ENCODE assay signal across 20 mouse cellular contexts in genomic region chr13:6862186-6862585, GRCm38 (mm10).
DNase-seq lines count a peak whose midpoint lies in the region; ATAC-seq and TF ChIP-seq lines count a peak whose summit lies in the region.
"Had no signal": no experiment of that assay in that cellular context is flagged by ENCODE, and none has a peak within 500 bp of the region (broad histone marks: within the 10 kb centered on the region; RNA-seq: fewer than 3 reads in every experiment).

No protein-coding gene starts in this region.

- no peak for ATAC-seq in forebrain, embryonic 14.5 days
- no peak for ATAC-seq in midbrain, embryonic 14.5 days (ENCODE audit: low FRiP score, low TSS enrichment)
- no peak for ATAC-seq in midbrain, embryonic 13.5 days
- ATAC-seq: activated CD4-positive, CD25-positive, alpha-beta regulatory T cell, adult 4 months; forebrain, postnatal 0 days; hindbrain, embryonic 16.5 days; Patski had no signal

- no peaks in the 10 kb centered on the region for H3K4me1 ChIP-seq in forebrain, embryonic 14.5 days (ENCODE audit: control insufficient read depth, insufficient read depth, low read length)
- H3K4me1 ChIP-seq in forebrain, embryonic 10.5 days: no peaks in the 10 kb centered on the region
- H3K4me1 ChIP-seq in midbrain, embryonic 14.5 days (ENCODE audit: control insufficient read depth, insufficient read depth, low read length): no peaks in the 10 kb centered on the region
- no peaks in the 10 kb centered on the region for H3K4me1 ChIP-seq in midbrain, embryonic 13.5 days (replicated peaks)
- H3K4me1 ChIP-seq: embryonic facial prominence, embryonic 12.5 days; forebrain, embryonic 12.5 days; heart, embryonic 13.5 days had no signal

- no peak overlapping the region for H3K4me2 ChIP-seq in forebrain, embryonic 14.5 days (ENCODE audit: low read length)
- no peak overlapping the region for H3K4me2 ChIP-seq in midbrain, embryonic 14.5 days (ENCODE audit: low read length)
- H3K4me2 ChIP-seq in midbrain, embryonic 13.5 days (replicated peaks): no peak overlapping the region
- H3K4me2 ChIP-seq: embryonic facial prominence, embryonic 12.5 days; forebrain, embryonic 12.5 days; heart, embryonic 13.5 days had no signal

- H3K9ac ChIP-seq in forebrain, embryonic 14.5 days (ENCODE audit: low read length): no peak overlapping the region
- no peak overlapping the region for H3K9ac ChIP-seq in midbrain, embryonic 14.5 days (replicated peaks; ENCODE audit: low read length)
- no peak overlapping the region for H3K9ac ChIP-seq in midbrain, embryonic 13.5 days (replicated peaks)
- H3K9ac ChIP-seq: embryonic facial prominence, embryonic 12.5 days; forebrain, embryonic 12.5 days; forebrain, postnatal 0 days; heart, embryonic 13.5 days had no signal

- no peak overlapping the region for H3K27ac ChIP-seq in forebrain, embryonic 14.5 days (ENCODE audit: low read depth, low read length)
- no peak overlapping the region for H3K27ac ChIP-seq in forebrain, embryonic 10.5 days
- no peak overlapping the region for H3K27ac ChIP-seq in left cerebral cortex, adult 2 months
- H3K27ac ChIP-seq in midbrain, embryonic 14.5 days (replicated peaks; ENCODE audit: low read depth, low read length): no peak overlapping the region
- no peak overlapping the region for H3K27ac ChIP-seq in midbrain, embryonic 13.5 days
- H3K27ac ChIP-seq: embryonic facial prominence, embryonic 12.5 days; forebrain, embryonic 12.5 days; heart, embryonic 13.5 days had no signal

- no peaks in the 10 kb centered on the region for H3K27me3 ChIP-seq in forebrain, embryonic 14.5 days (replicated peaks; ENCODE audit: control insufficient read depth, insufficient read depth, low read length)
- H3K27me3 ChIP-seq in forebrain, embryonic 10.5 days (ENCODE audit: poor library complexity, severe bottlenecking): no peaks in the 10 kb centered on the region
- no peaks in the 10 kb centered on the region for H3K27me3 ChIP-seq in midbrain, embryonic 14.5 days (ENCODE audit: control insufficient read depth, insufficient read depth, low read length)
- no peaks in the 10 kb centered on the region for H3K27me3 ChIP-seq in midbrain, embryonic 13.5 days
- H3K27me3 ChIP-seq: embryonic facial prominence, embryonic 12.5 days; forebrain, embryonic 12.5 days; heart, embryonic 13.5 days had no signal

- TF ChIP-seq POLR2A in brain, embryonic 14.5 days (IDR thresholded peaks at IDR 0.05; ENCODE audit: borderline replicate concordance, extremely low read depth, insufficient read depth, insufficient read length, poor library complexity, severe bottlenecking): no peak

- no peak overlapping the region for H3K4me3 ChIP-seq in forebrain, embryonic 14.5 days (ENCODE audit: low read depth, low read length)
- H3K4me3 ChIP-seq in forebrain, embryonic 10.5 days: no peak overlapping the region
- H3K4me3 ChIP-seq in left cerebral cortex, adult 2 months: no peak overlapping the region
- H3K4me3 ChIP-seq in midbrain, embryonic 14.5 days (replicated peaks; ENCODE audit: low read depth, low read length): no peak overlapping the region
- no peak overlapping the region for H3K4me3 ChIP-seq in midbrain, embryonic 13.5 days (replicated peaks)
- H3K4me3 ChIP-seq: embryonic facial prominence, embryonic 12.5 days; forebrain, embryonic 12.5 days; heart, embryonic 13.5 days had no signal

- TF ChIP-seq CTCF in left cerebral cortex, adult 2 months (IDR thresholded peaks at IDR 0.05): no peak
- TF ChIP-seq CTCF in brain, embryonic 14.5 days (IDR thresholded peaks at IDR 0.05; ENCODE audit: borderline replicate concordance, extremely low read depth, insufficient read depth, insufficient read length): no peak

- WGBS in forebrain, embryonic 14.5 days: 60% methylated on average over 1 of the region's 1 CpGs
- WGBS in forebrain, embryonic 10.5 days: 79% methylated on average over 1 of the region's 1 CpGs
- 84% methylated on average over 1 of the region's 1 CpGs for WGBS in midbrain, embryonic 14.5 days
- 88% methylated on average over 1 of the region's 1 CpGs for WGBS in midbrain, embryonic 13.5 days

- H3K36me3 ChIP-seq in forebrain, embryonic 14.5 days (ENCODE audit: control insufficient read depth, insufficient read depth, low read length): no peaks in the 10 kb centered on the region
- no peaks in the 10 kb centered on the region for H3K36me3 ChIP-seq in forebrain, embryonic 10.5 days (replicated peaks)
- no peaks in the 10 kb centered on the region for H3K36me3 ChIP-seq in midbrain, embryonic 14.5 days (ENCODE audit: control insufficient read depth, insufficient read depth, low read length)
- no peaks in the 10 kb centered on the region for H3K36me3 ChIP-seq in midbrain, embryonic 13.5 days
- H3K36me3 ChIP-seq: embryonic facial prominence, embryonic 12.5 days; forebrain, embryonic 12.5 days; heart, embryonic 13.5 days had no signal

- DNase-seq in forebrain, embryonic 14.5 days (ENCODE audit: low spot score): peak; percentile 24
- DNase-seq in forebrain, embryonic 10.5 days (ENCODE audit: extremely low spot score, low spot score): no peak
- DNase-seq in left cerebral cortex, postnatal 4 days: peak; percentile 3
- no peak for DNase-seq in left cerebral cortex, adult 2 months (ENCODE audit: extremely low spot score in 1 of 2, low spot score in 2 of 2)
- peak; percentile 59 for DNase-seq in midbrain, embryonic 14.5 days
- peak; percentile 49 for DNase-seq in brain, embryonic 14.5 days (ENCODE audit: low read depth)
- DNase-seq: adrenal gland, postnatal 14 days; cerebellum, adult 18-20 months; cerebellum, adult 9-11 months; forebrain, postnatal 0 days; gastrocnemius, postnatal 25 days; heart, adult 11 months; heart, postnatal 36 days had no signal

- intact Hi-C loops in left cerebral cortex, postnatal 4 days (cut with DNase I): no loop called here
- intact Hi-C loops in left cerebral cortex, adult 2 months (cut with DNase I): no loop called here

- H3K9me3 ChIP-seq in forebrain, embryonic 14.5 days (replicated peaks; ENCODE audit: control insufficient read depth, low read length): no peaks in the 10 kb centered on the region
- no peaks in the 10 kb centered on the region for H3K9me3 ChIP-seq in forebrain, embryonic 10.5 days
- H3K9me3 ChIP-seq in midbrain, embryonic 14.5 days (ENCODE audit: control insufficient read depth, low read length): no peaks in the 10 kb centered on the region
- H3K9me3 ChIP-seq in midbrain, embryonic 13.5 days: no peaks in the 10 kb centered on the region
- H3K9me3 ChIP-seq: embryonic facial prominence, embryonic 12.5 days; forebrain, embryonic 12.5 days; heart, embryonic 13.5 days had no signal

Comparison
In these comparisons a context has a peak if more than half of its experiments do, and no peak if none do; other contexts are left out.
1. DNase-seq: peak in forebrain, embryonic 14.5 days (single experiment), left cerebral cortex, postnatal 4 days (single experiment), midbrain, embryonic 14.5 days (single experiment) and brain, embryonic 14.5 days (single experiment); none in forebrain, embryonic 10.5 days (single experiment) and left cerebral cortex, adult 2 months (0 of 2).